Mouse (Mus musculus) heart, adult 2 months (tissue): ENCODE results near the gene Nln. TPM values are rescaled to one million over a fixed set of nuclear protein-coding genes. Genes with fewer than 3 reads are reported as not detected.

Source experiments
- DNase-seq, 2 experiments: peaks; one replicate each; pipeline ENCODE4 v3.0.0; 2021
- H3K27ac ChIP-seq: fragments of 200-600 bp; 2 replicates; pipeline ENCODE4 v1.8.1; 2022
- H3K27me3 ChIP-seq: fragments of 200-500 bp; 2 replicates; pipeline ENCODE4 v1.6.1; 2012; ENCODE audit warnings: mild to moderate bottlenecking, low read length, inconsistent platforms, mixed read lengths; ENCODE audit not compliant: control insufficient read depth, insufficient read depth
- H3K36me3 ChIP-seq: fragments of 200-500 bp; 2 replicates; pipeline ENCODE4 v1.6.1; 2012; ENCODE audit warnings: low read length, inconsistent platforms; ENCODE audit not compliant: control insufficient read depth, insufficient read depth
- H3K4me1 ChIP-seq: fragments of 200-500 bp; 2 replicates; pipeline ENCODE4 v1.6.1; 2011; ENCODE audit warnings: low read length; ENCODE audit not compliant: control insufficient read depth, insufficient read depth
- H3K4me3 ChIP-seq: fragments of 200-600 bp; 2 replicates; pipeline ENCODE4 v1.8.1; 2022
- H3K79me2 ChIP-seq: fragments of 200-500 bp; replicated peaks from 2 replicates; pipeline ENCODE4 v1.6.1; 2012; ENCODE audit warnings: mild to moderate bottlenecking, inconsistent platforms, low read length, moderate library complexity, mixed read lengths; ENCODE audit not compliant: control insufficient read depth, insufficient read depth
- H3K9ac ChIP-seq: fragments of 200-500 bp; 2 replicates; pipeline ENCODE4 v1.6.1; 2012; ENCODE audit warnings: low read depth, mild to moderate bottlenecking, control low read depth, inconsistent platforms, low read length, mixed read lengths
- CTCF ChIP-seq: fragments of 200-600 bp; IDR thresholded peaks from 2 replicates; pipeline ENCODE4 v1.8.1; 2022; ENCODE audit warnings: antibody characterized with exemption, mild to moderate bottlenecking, moderate library complexity
- EP300 ChIP-seq: fragments of 200-500 bp; IDR thresholded peaks from 2 replicates; pipeline ENCODE4 v1.6.1; 2011; ENCODE audit warnings: low read depth, low read length, control low read depth; ENCODE audit not compliant: insufficient read depth
- POLR2A ChIP-seq: fragments of 200-500 bp; IDR thresholded peaks from 2 replicates; pipeline ENCODE4 v1.6.1; 2011; ENCODE audit warnings: mild to moderate bottlenecking, low read depth, low read length, control low read depth; ENCODE audit not compliant: insufficient read depth
- WGBS: fragments of 180-500 bp; shearing (Covaris S2); methylation state at CpG from one replicate; pipeline ENCODE4 v1.1.7; 2018; 5-methylcytosine and 5-hydroxymethylcytosine counted together
- intact Hi-C: fragments of 180-260 bp; cut with DNase I; formaldehyde crosslinking; loops from one replicate; pipeline ENCODE4 v1.15.1; 2025
- polyA plus RNA-seq: library from polyadenylated mRNA; depleted of rRNA; stranded (reverse); fragments of >200 nt; gene quantifications from 2 replicates; pipeline ENCODE4 v1.2.3, GENCODE M21; 2012; rRNA removed
- total RNA-seq, 2 experiments: library from RNA; stranded (reverse); gene quantifications; 2 replicates each; pipeline ENCODE4 v1.2.3; 2021

The Nln gene
- total and polyA plus RNA-seq, 3 experiments: 4.5 to 11.0 (median 8.8) TPM

DNA sequence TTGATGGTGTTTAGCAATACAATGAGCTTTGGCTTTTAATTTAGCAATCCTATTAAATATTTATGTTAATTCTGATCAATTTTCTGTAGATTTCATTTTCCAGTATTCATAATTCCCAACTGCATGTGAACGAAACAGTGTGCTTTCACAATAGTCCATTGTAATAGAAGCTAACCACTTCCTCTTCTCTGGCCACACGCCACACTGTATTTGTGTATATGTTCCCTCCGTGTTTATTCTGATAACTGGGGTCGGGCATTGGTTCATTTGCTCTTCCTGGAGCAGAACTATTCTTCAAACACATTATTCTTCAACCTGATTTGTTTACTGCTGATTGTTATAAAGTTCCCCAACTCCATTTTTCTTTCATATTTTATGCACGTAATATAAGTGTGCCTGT is 135.4 kb downstream of the Nln start:
- Histone ChIP-seq H3K27ac (no peak overlapping the region), H3K36me3 (no peaks in the 10 kb centered on the region), H3K4me1 (peaks cover 9% of the 10 kb centered on the region), H3K9ac (no peak overlapping the region), H3K4me3 (no peak overlapping the region), H3K79me2 (no peaks in the 10 kb centered on the region), H3K27me3 (no peaks in the 10 kb centered on the region)
- WGBS: 46% methylated on average over 5 of the region's 5 CpGs
- TF ChIP-seq POLR2A (no peak), CTCF (no peak), EP300 (no peak)
- intact Hi-C loops: no loop called here
- no peak for DNase-seq

Other genes starting within 250 kb of the Nln start
- 10 to 100 TPM; 44.0 to 47.5 TPM for gene Erbin, start 189.1 kb downstream of the Nln start, total RNA-seq
- gene Erbin, start 189.1 kb downstream of the Nln start, polyA plus RNA-seq: 6.2 and 11.9 TPM in 2 replicates
- under 1 TPM; 0.57 to 0.99 TPM for gene Sgtb, start 127 bp upstream of the Nln start, total RNA-seq
- gene Sgtb, start 127 bp upstream of the Nln start, polyA plus RNA-seq: 0.39 and 0.70 TPM in 2 replicates
- gene Trappc13, start 68.9 kb upstream of the Nln start, total RNA-seq: 10 to 100 TPM; 34.3 to 38.1 TPM
- gene Trappc13, start 68.9 kb upstream of the Nln start, polyA plus RNA-seq: 7.9 and 15.2 TPM in 2 replicates
- gene Trim23, start 69.2 kb upstream of the Nln start, total RNA-seq: 10 to 100 TPM; 20.4 to 22.3 TPM
- 3.9 and 8.1 TPM in 2 replicates for gene Trim23, start 69.2 kb upstream of the Nln start, polyA plus RNA-seq
- gene Cenpk, start 119.0 kb upstream of the Nln start, total RNA-seq: under 1 TPM; 0.29 to 0.32 TPM
- gene Cenpk, start 119.0 kb upstream of the Nln start, polyA plus RNA-seq: not detected in 2 replicates
- 1 to 10 TPM; 6.3 to 6.8 TPM for gene Ppwd1, start 119.2 kb upstream of the Nln start, total RNA-seq
- gene Ppwd1, start 119.2 kb upstream of the Nln start, polyA plus RNA-seq: 1.3 and 3.7 TPM in 2 replicates
- gene Adamts6, start 178.2 kb upstream of the Nln start, total RNA-seq: 1 to 10 TPM; 3.3 to 3.6 TPM
- gene Adamts6, start 178.2 kb upstream of the Nln start, polyA plus RNA-seq: 1.2 and 2.5 TPM in 2 replicates